Mouse (Mus musculus): ENCODE measurements around the gene Smim27. TPM values are rescaled to one million over a fixed set of nuclear protein-coding genes. Genes with fewer than 3 reads are reported as not detected.
A peak's percentile ranks its signal among the peaks of the same experiment; 100 is the strongest.

Gene Smim27
- polyA plus RNA-seq, 1 experiment = 18.4 TPM

DNA sequence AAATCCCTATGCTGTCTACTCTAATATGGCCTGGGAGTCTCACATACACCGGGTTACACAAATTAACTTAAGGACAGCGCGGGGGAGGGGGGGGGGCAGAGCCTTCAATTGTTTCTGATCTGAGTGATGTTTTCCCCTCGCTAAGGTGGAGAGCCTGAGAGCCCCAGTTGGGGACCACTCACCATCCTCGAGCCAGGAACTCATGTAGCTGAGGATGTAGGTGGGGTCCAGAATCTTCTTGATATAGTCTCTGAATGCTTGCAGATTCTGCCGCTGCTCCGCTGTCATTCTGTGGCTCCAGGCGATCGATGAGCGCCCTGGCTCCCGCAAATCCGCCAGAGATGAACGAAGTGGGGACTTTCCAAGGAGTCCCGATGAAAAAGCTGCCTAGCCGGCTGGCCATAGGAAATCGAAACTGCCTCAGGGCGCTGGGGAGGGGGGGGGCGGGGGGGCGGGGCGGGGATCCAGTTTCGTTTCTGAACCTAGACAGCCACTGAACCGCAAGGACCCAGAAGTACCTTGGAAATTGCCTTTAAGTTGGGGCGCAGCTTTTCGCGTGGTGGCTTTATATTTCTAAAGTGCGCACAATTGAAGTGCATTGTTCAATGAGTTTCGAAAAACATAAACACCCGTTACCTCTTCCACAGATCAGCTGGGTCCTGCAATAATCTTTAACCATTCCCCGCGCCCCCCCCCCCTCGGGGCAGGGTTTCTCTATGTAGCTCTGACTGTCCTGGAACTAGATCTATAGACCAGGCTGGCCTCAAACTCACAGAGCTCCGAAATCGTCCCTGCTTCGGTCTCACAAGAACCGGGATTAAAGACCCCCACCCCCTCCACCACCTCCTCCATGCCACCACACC lies 29.7 kb upstream of the Smim27 start, which contains the start of gene Ddx58:
Gene Ddx58, minus strand, starts transcription at position 420 of the 863 bp plus-strand sequence.
- peak; percentile 40 for DNase-seq
- Histone ChIP-seq H3K27me3 (ENCODE audit: control insufficient read depth, insufficient read depth, low read length) (no peaks in the 10 kb centered on the region), H3K36me3 (ENCODE audit: control insufficient read depth, insufficient read depth, low read length) (no peaks in the 10 kb centered on the region; the same call in 1 of the 2 replicates), H3K27ac (ENCODE audit: control insufficient read depth, insufficient read depth, low read length) (peak within 1 kb of the TSS; percentile 99), H3K4me3 (ENCODE audit: control insufficient read depth, insufficient read depth, low read length) (peak within 1 kb of the TSS; percentile 71), H3K4me1 (replicated peaks; ENCODE audit: control insufficient read depth, insufficient read depth, low read length) (peaks cover 18% of the 10 kb centered on the region)
- 2% methylated on average over 35 of the region's 35 CpGs for WGBS
- TF ChIP-seq CTCF (IDR thresholded peaks at IDR 0.05; ENCODE audit: borderline replicate concordance, control insufficient read depth, extremely low read depth, insufficient read depth, low read length, poor library complexity) (no peak), POLR2A (IDR thresholded peaks at IDR 0.05; ENCODE audit: control insufficient read depth, extremely low read depth, insufficient read depth, low read length, poor library complexity) (no peak)

DNA sequence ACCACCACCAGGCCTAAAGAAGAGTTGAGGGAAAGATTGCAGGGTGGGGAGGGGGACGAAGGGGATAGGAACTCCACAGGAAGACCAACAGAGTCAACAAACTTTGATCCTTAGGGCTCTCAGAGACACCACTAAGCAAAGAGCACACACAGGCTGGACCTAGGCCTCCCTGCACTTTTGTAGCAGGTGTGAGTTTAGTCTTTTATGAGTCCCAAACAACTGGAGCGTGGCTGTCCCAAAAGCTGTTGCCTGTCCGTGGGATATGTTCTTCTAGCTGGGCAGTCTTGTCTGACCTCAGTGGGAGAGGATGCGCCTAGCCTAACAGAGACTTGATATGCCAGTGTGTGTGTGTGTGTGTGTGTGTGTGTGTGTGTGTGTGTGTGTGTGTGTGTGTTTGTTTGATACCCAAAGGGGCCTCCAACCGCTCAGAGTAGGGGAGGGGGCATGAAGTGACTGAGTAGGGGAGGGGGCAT lies 29.1 kb upstream of the Smim27 start:
- DNase-seq = no peak

DNA sequence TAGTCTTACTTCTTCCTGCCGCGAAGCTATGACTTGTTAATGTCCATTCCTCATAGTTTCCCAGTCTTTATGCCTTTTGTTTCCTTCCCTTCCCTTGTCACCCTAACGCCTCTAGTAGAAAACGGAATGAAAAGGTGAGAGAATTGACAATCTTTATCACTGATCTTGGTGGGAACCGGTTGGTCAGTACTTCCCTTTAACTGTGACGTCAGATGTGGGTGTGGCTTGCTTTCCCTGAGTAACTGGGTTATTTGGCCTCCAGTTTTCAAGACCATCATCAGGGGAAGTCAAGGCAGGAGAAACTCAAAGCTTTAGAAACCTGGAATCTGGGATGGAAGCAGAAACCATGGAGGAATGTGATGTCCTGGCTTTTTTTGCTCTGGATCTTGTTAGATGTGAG lies 27.5 kb upstream of the Smim27 start:
- 68% methylated on average over 6 of the region's 6 CpGs for WGBS
- H3K4me1 ChIP-seq (replicated peaks; ENCODE audit: control insufficient read depth, insufficient read depth, low read length) = peaks cover 15% of the 10 kb centered on the region
- no peak for DNase-seq
- H3K36me3 ChIP-seq (ENCODE audit: control insufficient read depth, insufficient read depth, low read length) = no peaks in the 10 kb centered on the region
- H3K27ac ChIP-seq (ENCODE audit: control insufficient read depth, insufficient read depth, low read length) = no peak overlapping the region
- H3K27me3 ChIP-seq (ENCODE audit: control insufficient read depth, insufficient read depth, low read length) = no peaks in the 10 kb centered on the region
- TF ChIP-seq POLR2A (IDR thresholded peaks at IDR 0.05; ENCODE audit: control insufficient read depth, extremely low read depth, insufficient read depth, low read length, poor library complexity) (no peak), CTCF (IDR thresholded peaks at IDR 0.05; ENCODE audit: borderline replicate concordance, control insufficient read depth, extremely low read depth, insufficient read depth, low read length, poor library complexity) (no peak)
- no peak overlapping the region for H3K4me3 ChIP-seq (ENCODE audit: control insufficient read depth, insufficient read depth, low read length)

More for the DNA sequence above, 29.1 kb upstream of the Smim27 start:
- TF ChIP-seq POLR2A (IDR thresholded peaks at IDR 0.05; ENCODE audit: control insufficient read depth, extremely low read depth, insufficient read depth, low read length, poor library complexity) = no peak
- TF ChIP-seq CTCF (IDR thresholded peaks at IDR 0.05; ENCODE audit: borderline replicate concordance, control insufficient read depth, extremely low read depth, insufficient read depth, low read length, poor library complexity) = no peak
- Histone ChIP-seq H3K4me1 (replicated peaks; ENCODE audit: control insufficient read depth, insufficient read depth, low read length) (peaks cover 18% of the 10 kb centered on the region), H3K27me3 (ENCODE audit: control insufficient read depth, insufficient read depth, low read length) (no peaks in the 10 kb centered on the region), H3K4me3 (ENCODE audit: control insufficient read depth, insufficient read depth, low read length) (peak overlapping the region; percentile 71), H3K27ac (ENCODE audit: control insufficient read depth, insufficient read depth, low read length) (peak overlapping the region; percentile 12; the same call in 1 of the 2 replicates), H3K36me3 (ENCODE audit: control insufficient read depth, insufficient read depth, low read length) (no peaks in the 10 kb centered on the region)
- 57% methylated on average over 5 of the region's 5 CpGs for WGBS

DNA sequence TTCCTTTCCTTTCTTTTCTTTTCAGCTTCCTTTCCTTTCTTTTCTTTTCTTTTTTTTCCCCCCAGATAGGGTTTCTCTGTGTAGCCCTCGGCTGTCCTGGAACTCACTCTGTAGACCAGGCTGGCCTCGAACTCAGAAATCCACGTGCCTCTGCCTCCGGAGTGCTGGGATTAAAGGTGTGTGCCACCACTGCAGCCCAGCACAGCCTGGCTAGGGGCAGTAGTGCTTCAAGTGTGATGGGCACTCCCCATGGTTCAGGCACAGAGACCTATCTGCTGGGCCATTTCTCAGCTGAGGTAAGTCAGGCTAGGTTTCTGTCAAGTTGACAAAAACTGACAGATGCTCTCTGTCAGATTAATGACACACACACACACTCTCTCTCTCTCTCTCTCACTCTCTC lies 26.4 kb upstream of the Smim27 start:
- Histone ChIP-seq H3K4me1 (replicated peaks; ENCODE audit: control insufficient read depth, insufficient read depth, low read length) (peaks cover 15% of the 10 kb centered on the region), H3K36me3 (ENCODE audit: control insufficient read depth, insufficient read depth, low read length) (no peaks in the 10 kb centered on the region), H3K27me3 (ENCODE audit: control insufficient read depth, insufficient read depth, low read length) (no peaks in the 10 kb centered on the region), H3K4me3 (ENCODE audit: control insufficient read depth, insufficient read depth, low read length) (no peak overlapping the region), H3K27ac (ENCODE audit: control insufficient read depth, insufficient read depth, low read length) (no peak overlapping the region)
- WGBS = 98% methylated on average over 4 of the region's 4 CpGs
- no peak for TF ChIP-seq CTCF (IDR thresholded peaks at IDR 0.05; ENCODE audit: borderline replicate concordance, control insufficient read depth, extremely low read depth, insufficient read depth, low read length, poor library complexity)
- no peak for TF ChIP-seq POLR2A (IDR thresholded peaks at IDR 0.05; ENCODE audit: control insufficient read depth, extremely low read depth, insufficient read depth, low read length, poor library complexity)
- no peak for DNase-seq

DNA sequence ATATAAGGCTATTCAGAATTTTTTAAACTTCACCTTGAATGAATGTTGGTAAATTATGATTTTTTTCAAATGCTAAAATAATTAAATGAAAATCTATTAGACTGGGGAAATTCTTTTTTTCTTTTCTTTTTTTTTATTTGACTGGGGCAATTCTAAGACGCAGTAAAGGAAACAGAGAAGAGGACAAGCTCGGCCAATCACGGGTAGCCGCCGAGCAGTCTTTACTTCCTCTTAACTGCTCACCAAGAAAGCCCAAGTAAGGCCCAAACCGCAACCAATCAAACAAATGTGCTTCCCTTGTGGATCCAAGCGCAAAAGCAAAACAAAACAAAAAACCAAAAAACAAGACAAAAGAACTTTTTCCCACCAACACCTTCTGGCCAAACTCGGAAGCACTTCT lies 25.3 kb upstream of the Smim27 start:
- Histone ChIP-seq H3K4me3 (ENCODE audit: control insufficient read depth, insufficient read depth, low read length) (no peak overlapping the region), H3K36me3 (ENCODE audit: control insufficient read depth, insufficient read depth, low read length) (no peaks in the 10 kb centered on the region), H3K27ac (ENCODE audit: control insufficient read depth, insufficient read depth, low read length) (no peak overlapping the region), H3K27me3 (ENCODE audit: control insufficient read depth, insufficient read depth, low read length) (no peaks in the 10 kb centered on the region), H3K4me1 (replicated peaks; ENCODE audit: control insufficient read depth, insufficient read depth, low read length) (peaks cover 9% of the 10 kb centered on the region)
- no peak for DNase-seq
- 9% methylated on average over 8 of the region's 8 CpGs for WGBS
- no peak for TF ChIP-seq CTCF (IDR thresholded peaks at IDR 0.05; ENCODE audit: borderline replicate concordance, control insufficient read depth, extremely low read depth, insufficient read depth, low read length, poor library complexity)
- TF ChIP-seq POLR2A (IDR thresholded peaks at IDR 0.05; ENCODE audit: control insufficient read depth, extremely low read depth, insufficient read depth, low read length, poor library complexity) = no peak

DNA sequence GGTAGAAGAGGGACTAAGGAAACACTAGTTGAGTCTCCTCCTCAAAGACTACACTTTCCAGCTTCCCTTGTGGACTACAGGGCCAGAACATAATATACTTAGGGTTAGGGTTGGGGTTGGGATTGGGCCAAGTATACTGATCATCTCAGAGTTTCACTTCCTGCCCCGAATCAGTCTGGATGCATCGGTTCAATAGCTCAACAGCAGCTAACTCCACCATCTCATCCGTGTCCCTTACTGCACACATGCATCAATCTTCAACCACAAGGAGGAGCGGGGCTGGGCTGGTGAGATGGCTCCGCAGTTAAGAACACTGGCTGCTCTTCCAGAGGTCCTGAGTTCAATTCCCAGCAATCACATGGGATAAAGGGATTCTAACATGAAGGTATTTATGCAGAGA lies 18.4 kb upstream of the Smim27 start:
- no peak for DNase-seq
- WGBS = 87% methylated on average over 5 of the region's 5 CpGs
- Histone ChIP-seq H3K36me3 (ENCODE audit: control insufficient read depth, insufficient read depth, low read length) (no peaks in the 10 kb centered on the region), H3K27ac (ENCODE audit: control insufficient read depth, insufficient read depth, low read length) (no peak overlapping the region), H3K27me3 (ENCODE audit: control insufficient read depth, insufficient read depth, low read length) (no peaks in the 10 kb centered on the region), H3K4me1 (replicated peaks; ENCODE audit: control insufficient read depth, insufficient read depth, low read length) (no peaks in the 10 kb centered on the region), H3K4me3 (ENCODE audit: control insufficient read depth, insufficient read depth, low read length) (no peak overlapping the region)
- no peak for TF ChIP-seq POLR2A (IDR thresholded peaks at IDR 0.05; ENCODE audit: control insufficient read depth, extremely low read depth, insufficient read depth, low read length, poor library complexity)
